Mouse (Mus musculus) liver, embryonic 15.5 days (tissue): Measurements from ENCODE around the gene Lpin1. TPM values are rescaled to one million over a fixed set of nuclear protein-coding genes. Genes with fewer than 3 reads are reported as not detected.

ENCODE experiments used
- ATAC-seq: fragments of 200-750 bp; cut with Nextera tagmentation; 2 replicates; pipeline ENCODE4 v1.8.0; 2017; ENCODE audit warnings: moderate number of reproducible peaks, mild to moderate bottlenecking, moderate library complexity; ENCODE audit not compliant: insufficient read depth
- H3K27ac ChIP-seq: fragments of 300-500 bp; sonication (generic); replicated peaks from 2 replicates; pipeline ENCODE4 v1.5.1; 2015; ENCODE audit warnings: mild to moderate bottlenecking, inconsistent platforms
- H3K27me3 ChIP-seq: fragments of 300-500 bp; sonication (generic); 2 replicates; pipeline ENCODE4 v1.6.1; 2015; ENCODE audit warnings: mild to moderate bottlenecking, inconsistent platforms
- H3K36me3 ChIP-seq: fragments of 300-500 bp; sonication (generic); replicated peaks from 2 replicates; pipeline ENCODE4 v1.6.1; 2015; ENCODE audit warnings: moderate library complexity, mild to moderate bottlenecking, inconsistent platforms
- H3K4me1 ChIP-seq: fragments of 300-500 bp; sonication (generic); replicated peaks from 2 replicates; pipeline ENCODE4 v1.6.1; 2015; ENCODE audit warnings: inconsistent platforms
- H3K4me2 ChIP-seq: fragments of 300-500 bp; sonication (generic); 2 replicates; pipeline ENCODE4 v1.6.1; 2015; ENCODE audit warnings: moderate library complexity, mild to moderate bottlenecking, inconsistent platforms
- H3K4me3 ChIP-seq: fragments of 300-500 bp; sonication (generic); replicated peaks from 2 replicates; pipeline ENCODE4 v1.5.1; 2015; ENCODE audit warnings: mild to moderate bottlenecking, inconsistent platforms
- H3K9ac ChIP-seq: fragments of 300-500 bp; sonication (generic); 2 replicates; pipeline ENCODE4 v1.6.1; 2015; ENCODE audit warnings: moderate library complexity, mild to moderate bottlenecking, inconsistent platforms
- H3K9me3 ChIP-seq: fragments of 300-500 bp; sonication (generic); replicated peaks from 2 replicates; pipeline ENCODE4 v1.6.1; 2016; ENCODE audit warnings: inconsistent platforms
- WGBS: fragments of 180-500 bp; shearing (Covaris S2); methylation state at CpG from one replicate; pipeline ENCODE4 v1.1.7; 2015; ENCODE audit warnings: mixed read lengths; ENCODE audit not compliant: insufficient replicate concordance; 5-methylcytosine and 5-hydroxymethylcytosine counted together
- polyA plus RNA-seq: library from polyadenylated mRNA; unstranded; fragments of >200 nt; fragmentation: Nextera tagmentation; extraction: Ambion mirVana; gene quantifications from 2 replicates; pipeline ENCODE4 v1.2.1, GENCODE M21; 2015

Gene Lpin1
- polyA plus RNA-seq, 1 experiment from 2014 or later: 7.9 TPM

DNA sequence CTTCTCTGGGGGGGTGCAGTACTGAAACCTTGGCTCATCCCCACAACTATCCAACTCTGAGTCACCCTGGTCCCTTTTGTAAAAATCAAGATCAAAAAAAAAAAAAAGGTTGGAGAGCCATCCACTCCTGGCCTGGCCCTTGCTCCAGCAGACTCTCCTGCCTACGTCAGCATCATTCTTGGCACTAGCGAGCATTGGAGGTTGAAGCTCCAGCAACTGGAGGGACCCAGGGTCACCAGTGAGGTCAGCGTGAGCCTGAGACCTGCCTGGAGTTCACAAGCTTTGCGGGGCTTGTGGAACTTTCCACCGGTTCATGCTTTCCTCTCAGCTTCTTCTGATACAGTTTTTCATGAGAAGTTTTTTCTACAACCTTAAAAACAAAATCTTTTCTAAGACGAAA, 29.3 kb upstream of the Lpin1 start:
- H3K4me2 ChIP-seq: no peak overlapping the region
- no peaks in the 10 kb centered on the region for H3K36me3 ChIP-seq
- ATAC-seq: no peak
- H3K9ac ChIP-seq: no peak overlapping the region
- no peaks in the 10 kb centered on the region for H3K9me3 ChIP-seq
- H3K4me1 ChIP-seq: no peaks in the 10 kb centered on the region
- H3K27me3 ChIP-seq: no peaks in the 10 kb centered on the region
- no peak overlapping the region for H3K4me3 ChIP-seq
- 69% methylated on average over 6 of the region's 6 CpGs for WGBS
- no peak overlapping the region for H3K27ac ChIP-seq

DNA sequence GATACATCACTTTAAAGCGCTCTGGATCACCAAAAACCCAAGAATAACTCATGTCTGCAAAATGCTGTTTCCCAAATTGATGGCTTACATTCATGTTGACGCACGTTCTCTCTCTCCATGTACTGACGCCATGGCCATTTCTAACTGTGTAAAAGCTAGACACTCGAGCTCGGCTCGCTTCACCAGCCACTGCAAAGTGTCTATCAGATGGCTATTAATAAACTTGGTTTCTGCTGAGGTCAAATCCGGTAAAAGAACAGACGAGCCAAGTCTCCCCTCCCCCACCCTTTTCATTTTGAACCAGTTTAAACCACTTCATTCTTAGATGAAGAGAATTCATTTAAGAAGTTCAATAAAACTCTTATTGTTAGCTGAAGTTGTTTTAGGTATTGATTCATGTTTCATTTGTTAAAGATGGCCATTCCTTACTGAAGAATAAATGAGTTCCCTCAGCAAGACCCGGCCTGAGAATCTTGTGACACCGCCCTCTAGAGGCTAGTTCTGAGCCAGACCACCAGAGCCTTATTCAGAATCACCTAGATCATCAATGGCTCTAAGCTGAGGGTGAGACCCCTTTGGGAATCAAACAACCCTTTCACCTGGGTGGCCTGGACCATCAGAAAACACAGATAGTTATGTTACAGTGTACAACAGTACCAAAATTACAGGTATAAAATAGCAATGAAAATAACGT, 28.5 kb upstream of the Lpin1 start:
- WGBS: 52% methylated on average over 12 of the region's 12 CpGs
- no peak for ATAC-seq
- Histone ChIP-seq H3K4me3 (no peak overlapping the region), H3K9me3 (no peaks in the 10 kb centered on the region), H3K27ac (no peak overlapping the region), H3K9ac (no peak overlapping the region), H3K27me3 (no peaks in the 10 kb centered on the region), H3K4me2 (no peak overlapping the region), H3K36me3 (no peaks in the 10 kb centered on the region), H3K4me1 (no peaks in the 10 kb centered on the region)

DNA sequence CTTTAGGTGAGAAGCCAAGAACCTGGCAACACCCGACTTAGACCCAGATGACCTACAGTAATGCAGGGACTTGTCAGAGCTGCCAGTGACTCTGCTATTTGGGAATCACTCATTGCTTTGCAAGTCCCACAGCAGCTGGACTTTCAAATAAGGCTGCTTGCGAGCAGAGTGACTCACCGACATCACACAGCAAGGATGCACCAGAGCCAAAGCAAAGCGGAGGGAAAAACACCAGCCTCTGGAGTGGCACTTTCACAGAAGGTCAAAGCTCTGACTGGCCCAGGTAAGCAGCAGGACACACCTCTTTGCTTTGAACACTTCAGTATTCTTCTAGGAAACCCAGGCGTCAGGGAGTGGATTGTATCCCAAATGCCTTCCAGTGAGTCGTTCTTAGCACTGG, 25.1 kb upstream of the Lpin1 start:
- Histone ChIP-seq H3K4me1 (no peaks in the 10 kb centered on the region), H3K27me3 (no peaks in the 10 kb centered on the region), H3K27ac (no peak overlapping the region), H3K36me3 (no peaks in the 10 kb centered on the region), H3K9ac (no peak overlapping the region), H3K9me3 (no peaks in the 10 kb centered on the region), H3K4me3 (no peak overlapping the region), H3K4me2 (no peak overlapping the region)
- no peak for ATAC-seq
- WGBS: 54% methylated on average over 6 of the region's 6 CpGs

DNA sequence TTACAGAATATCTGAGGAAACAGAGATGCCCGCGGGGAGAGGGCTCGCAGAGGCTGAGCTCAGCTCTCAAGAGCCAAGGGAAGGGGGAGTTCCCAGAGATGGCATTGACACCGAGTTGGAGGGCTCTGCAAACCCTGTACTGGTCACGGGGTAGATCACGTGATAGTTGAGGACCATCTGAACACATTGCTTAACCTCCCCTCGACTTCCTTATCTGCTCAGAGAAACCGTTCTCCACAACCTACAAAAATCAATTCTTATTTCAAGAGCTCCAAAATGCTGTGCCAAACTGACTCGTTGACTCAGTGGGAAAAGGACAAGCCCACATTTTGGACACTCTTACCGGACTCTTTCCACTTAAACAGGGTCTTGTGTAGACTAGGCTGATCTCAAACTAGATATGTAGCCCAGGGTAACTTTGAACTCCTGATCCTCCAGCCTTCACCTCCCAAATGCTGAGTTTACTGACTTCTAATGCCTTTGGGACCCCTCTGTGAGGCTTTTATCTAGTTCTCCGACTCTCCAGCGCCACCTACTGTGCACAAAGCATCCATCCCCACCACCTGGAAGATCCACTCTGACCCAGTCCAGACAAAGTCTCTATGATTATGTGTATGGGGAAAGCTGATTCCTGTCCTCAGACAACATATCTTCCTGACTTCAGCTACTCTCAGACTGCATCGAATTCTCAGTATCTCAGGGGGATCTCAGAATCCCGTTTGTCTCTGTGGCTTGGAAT, 23.5 kb upstream of the Lpin1 start:
- no peaks in the 10 kb centered on the region for H3K36me3 ChIP-seq
- H3K27ac ChIP-seq: no peak overlapping the region
- no peaks in the 10 kb centered on the region for H3K27me3 ChIP-seq
- 39% methylated on average over 14 of the region's 14 CpGs for WGBS
- H3K9ac ChIP-seq: no peak overlapping the region
- no peak overlapping the region for H3K4me2 ChIP-seq
- no peaks in the 10 kb centered on the region for H3K4me1 ChIP-seq
- no peak for ATAC-seq
- H3K9me3 ChIP-seq: no peaks in the 10 kb centered on the region
- no peak overlapping the region for H3K4me3 ChIP-seq

DNA sequence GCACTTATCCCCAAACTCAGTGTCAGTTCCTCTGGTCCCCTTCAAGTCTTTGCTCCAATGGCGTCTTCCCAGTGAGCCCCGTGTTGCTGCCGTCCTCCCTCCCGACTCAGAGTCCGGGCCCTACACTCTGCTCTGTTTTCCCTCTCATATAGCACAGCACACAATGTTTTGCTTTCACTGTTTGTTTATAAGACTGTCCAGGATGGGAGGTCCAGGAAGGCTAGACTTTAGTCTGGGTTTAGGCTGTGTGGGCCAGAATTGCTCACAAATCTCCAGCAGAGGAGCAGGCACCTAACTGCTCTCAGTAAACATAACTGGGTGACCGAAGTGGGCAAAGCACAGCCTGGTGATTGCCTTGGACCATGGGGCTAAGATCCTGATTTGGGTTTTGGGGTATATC, 22.5 kb upstream of the Lpin1 start:
- Histone ChIP-seq H3K4me2 (no peak overlapping the region), H3K27me3 (no peaks in the 10 kb centered on the region), H3K36me3 (no peaks in the 10 kb centered on the region), H3K4me3 (no peak overlapping the region), H3K9ac (no peak overlapping the region), H3K4me1 (no peaks in the 10 kb centered on the region), H3K27ac (no peak overlapping the region), H3K9me3 (no peaks in the 10 kb centered on the region)
- peak; percentile 34; the same call in 1 of the 2 replicates for ATAC-seq
- whole genome bisulfite sequencing: 72% methylated on average over 6 of the region's 6 CpGs

DNA sequence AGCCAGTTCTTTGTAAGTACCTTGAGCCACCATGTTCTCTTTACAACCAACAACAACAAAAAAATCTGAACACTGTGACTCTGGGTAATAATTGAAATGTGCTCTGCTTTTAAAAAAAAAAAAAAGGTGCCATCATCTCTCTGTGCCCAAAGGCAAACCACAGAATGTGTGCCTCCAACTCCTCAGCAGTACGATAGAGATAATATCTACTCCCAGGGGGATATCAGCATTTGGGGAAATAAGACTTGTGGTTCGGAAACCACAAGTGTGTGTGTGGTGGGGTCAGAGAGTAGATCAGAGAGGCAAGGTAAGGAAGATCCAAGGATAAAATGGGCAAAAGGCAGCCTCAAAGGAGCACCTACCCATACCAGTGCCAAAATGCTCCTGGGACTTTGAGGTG, 20.7 kb upstream of the Lpin1 start:
- Histone ChIP-seq H3K4me2 (no peak overlapping the region), H3K36me3 (no peaks in the 10 kb centered on the region), H3K4me3 (no peak overlapping the region), H3K27me3 (no peaks in the 10 kb centered on the region), H3K4me1 (no peaks in the 10 kb centered on the region), H3K27ac (no peak overlapping the region), H3K9me3 (no peaks in the 10 kb centered on the region), H3K9ac (no peak overlapping the region)
- no peak for ATAC-seq
- WGBS: 12% methylated on average over 2 of the region's 2 CpGs

DNA sequence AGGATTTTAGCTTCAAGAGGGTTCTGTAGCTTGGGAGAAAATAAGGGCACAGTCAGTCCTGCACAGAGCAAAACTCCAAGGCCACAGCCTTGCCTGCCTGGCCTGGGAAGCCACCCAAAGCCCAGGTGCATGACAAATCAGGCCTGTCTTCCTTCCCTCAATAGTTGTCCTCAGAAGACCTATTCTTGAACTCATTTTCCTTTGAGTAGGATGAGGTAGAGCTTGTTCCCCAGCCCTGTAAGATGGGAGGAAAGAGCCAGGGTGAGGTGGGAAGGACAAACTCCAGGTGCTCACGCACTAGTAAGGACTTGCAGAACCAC, 20.1 kb upstream of the Lpin1 start:
- 86% methylated on average over 1 of the region's 1 CpGs for WGBS

DNA sequence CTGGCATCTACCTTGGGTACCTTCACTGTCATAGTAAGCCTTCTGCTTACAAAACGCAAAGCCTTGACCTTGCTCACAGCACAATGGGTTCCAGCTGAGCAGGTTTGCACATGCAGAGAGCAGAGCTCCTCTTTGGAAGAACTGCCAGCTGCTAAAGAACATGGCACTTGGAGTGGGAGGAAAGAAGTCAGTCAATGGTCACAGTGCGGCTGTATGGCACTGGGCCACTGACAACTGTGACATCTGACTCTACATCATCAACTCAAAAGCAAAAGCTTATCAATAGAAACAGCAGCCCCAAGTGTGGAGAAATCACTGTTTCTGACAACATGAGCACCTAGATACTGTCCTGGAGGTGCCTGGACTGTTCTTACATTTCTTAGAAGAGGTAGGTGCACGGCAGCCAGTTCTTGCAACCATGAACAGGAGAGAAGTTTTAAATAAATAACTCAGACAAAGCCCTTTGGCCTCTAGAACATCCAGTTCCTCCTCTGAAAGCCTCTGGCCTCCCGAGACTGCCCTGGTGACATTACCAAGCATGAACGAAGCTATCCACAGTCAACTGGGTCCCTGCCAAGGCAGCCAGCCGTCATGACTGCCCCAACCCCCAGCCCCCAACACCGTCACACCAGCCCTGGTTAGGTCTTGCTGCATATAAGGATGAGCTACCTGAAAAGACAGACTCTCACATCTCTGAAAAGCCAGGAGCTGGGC, 19.5 kb upstream of the Lpin1 start:
- no peak overlapping the region for H3K9ac ChIP-seq
- no peak overlapping the region for H3K4me2 ChIP-seq
- WGBS: 48% methylated on average over 7 of the region's 7 CpGs
- H3K27ac ChIP-seq: no peak overlapping the region
- no peaks in the 10 kb centered on the region for H3K4me1 ChIP-seq
- H3K36me3 ChIP-seq: no peaks in the 10 kb centered on the region
- H3K4me3 ChIP-seq: no peak overlapping the region
- ATAC-seq: no peak
- H3K27me3 ChIP-seq: no peaks in the 10 kb centered on the region
- no peaks in the 10 kb centered on the region for H3K9me3 ChIP-seq

More for the DNA sequence above, 20.1 kb upstream of the Lpin1 start:
- no peak overlapping the region for H3K27ac ChIP-seq
- H3K9ac ChIP-seq: no peak overlapping the region
- no peaks in the 10 kb centered on the region for H3K4me1 ChIP-seq
- H3K9me3 ChIP-seq: no peaks in the 10 kb centered on the region
- H3K36me3 ChIP-seq: no peaks in the 10 kb centered on the region
- no peak for ATAC-seq
- H3K27me3 ChIP-seq: no peaks in the 10 kb centered on the region
- no peak overlapping the region for H3K4me2 ChIP-seq
- no peak overlapping the region for H3K4me3 ChIP-seq

DNA sequence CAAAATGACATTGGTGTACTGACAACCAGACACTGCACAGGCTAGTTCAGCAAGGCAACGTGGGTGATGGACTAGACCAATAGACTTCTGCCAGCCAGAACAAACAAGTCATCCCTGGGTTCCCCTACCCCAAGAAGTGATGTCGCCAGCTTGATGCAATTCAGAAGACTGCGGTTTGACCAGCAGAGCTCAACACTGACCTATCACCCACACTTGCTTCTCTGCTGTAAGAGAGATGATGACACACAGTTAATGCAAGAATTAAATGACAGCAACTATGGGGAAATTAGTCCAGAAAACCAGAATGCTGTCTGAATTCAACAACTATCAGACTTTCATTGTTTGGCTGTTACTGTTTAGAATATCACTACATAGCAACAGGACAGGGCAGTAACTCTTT, 9.5 kb upstream of the Lpin1 start:
- no peak for ATAC-seq
- H3K27ac ChIP-seq: no peak overlapping the region
- no peaks in the 10 kb centered on the region for H3K27me3 ChIP-seq
- H3K4me2 ChIP-seq: no peak overlapping the region
- no peak overlapping the region for H3K9ac ChIP-seq
- H3K4me3 ChIP-seq: no peak overlapping the region
- WGBS: 53% methylated on average over 3 of the region's 3 CpGs
- H3K4me1 ChIP-seq: peaks cover 10% of the 10 kb centered on the region
- H3K36me3 ChIP-seq: no peaks in the 10 kb centered on the region
- H3K9me3 ChIP-seq: no peaks in the 10 kb centered on the region

DNA sequence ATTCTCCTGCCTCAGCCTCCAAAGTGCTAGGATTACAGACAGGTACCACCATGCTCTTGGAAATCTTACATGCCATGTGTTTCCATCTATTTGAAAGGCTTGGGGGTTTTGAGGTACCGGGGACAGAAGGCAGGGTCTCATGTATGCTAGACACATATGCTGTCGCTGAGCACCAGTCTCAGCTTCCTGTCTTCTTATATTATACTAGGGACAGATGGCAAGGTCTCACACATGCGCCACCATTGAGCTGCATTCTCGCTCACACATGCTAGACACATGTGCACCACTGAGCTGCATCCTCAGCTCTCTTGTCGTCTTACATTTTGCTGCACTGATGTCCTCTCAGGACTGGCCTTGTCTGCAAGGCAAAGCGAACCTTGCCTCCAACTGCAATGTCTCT, 8.7 kb upstream of the Lpin1 start:
- Histone ChIP-seq H3K4me3 (no peak overlapping the region), H3K4me2 (no peak overlapping the region), H3K36me3 (no peaks in the 10 kb centered on the region), H3K9me3 (no peaks in the 10 kb centered on the region), H3K9ac (no peak overlapping the region), H3K27me3 (no peaks in the 10 kb centered on the region), H3K4me1 (peaks cover 10% of the 10 kb centered on the region), H3K27ac (no peak overlapping the region)
- whole genome bisulfite sequencing: 61% methylated on average over 6 of the region's 6 CpGs
- ATAC-seq: no peak

DNA sequence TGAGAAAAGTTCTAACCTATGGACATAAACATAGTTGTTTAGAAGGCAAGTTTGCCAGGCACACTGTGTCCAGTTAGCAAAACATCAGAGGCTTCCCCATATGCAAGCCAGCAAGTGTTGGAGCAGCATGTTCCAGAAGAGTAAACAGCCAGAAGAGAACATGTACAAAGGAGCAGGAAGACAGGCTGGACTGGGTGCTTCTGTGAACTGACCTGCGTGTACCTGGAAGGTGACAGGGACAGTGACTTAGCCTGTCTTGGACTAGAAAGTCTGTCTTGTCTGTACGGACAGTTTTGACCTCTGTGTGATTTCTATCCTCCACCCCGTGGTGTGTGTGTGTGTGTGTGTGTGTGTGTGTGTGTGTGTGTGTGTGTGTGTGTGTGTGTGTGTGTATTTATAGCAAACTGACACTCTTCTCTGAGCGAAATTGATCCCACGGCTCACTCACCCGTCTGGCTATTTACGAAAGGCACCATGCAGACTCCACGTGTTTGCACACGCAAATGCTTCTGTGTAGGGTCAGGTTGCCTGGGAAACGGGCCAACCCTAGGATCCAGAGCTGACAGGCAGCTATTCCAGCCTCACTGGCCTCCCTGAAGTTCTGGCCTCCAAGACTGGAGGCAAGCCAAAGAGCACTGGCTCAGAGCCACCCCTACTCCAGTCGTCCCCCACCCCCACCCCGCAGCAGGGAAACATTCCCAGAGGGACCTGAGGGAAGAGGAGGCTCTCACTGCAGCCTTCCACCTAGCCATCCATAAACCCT, 7.9 kb upstream of the Lpin1 start:
- H3K4me3 ChIP-seq: no peak overlapping the region
- no peaks in the 10 kb centered on the region for H3K27me3 ChIP-seq
- WGBS: 44% methylated on average over 12 of the region's 12 CpGs
- ATAC-seq: peak; percentile 87
- H3K9me3 ChIP-seq: no peaks in the 10 kb centered on the region
- peaks cover 10% of the 10 kb centered on the region for H3K4me1 ChIP-seq
- H3K4me2 ChIP-seq: no peak overlapping the region
- no peaks in the 10 kb centered on the region for H3K36me3 ChIP-seq
- H3K27ac ChIP-seq: peak overlapping the region; percentile 55
- no peak overlapping the region for H3K9ac ChIP-seq
